Mouse (Mus musculus) splenic B cell, adult 2 months (primary cell): ENCODE data around the gene Mto1.
"Not testable (repeated sequence)": the region's sequence is repeated elsewhere in the genome, so short reads cannot be mapped to it uniquely, and the experiment has no call there.

Source experiments
- DNase-seq: peaks from one replicate; pipeline ENCODE4 v3.0.0-alpha.2; 2011; ENCODE audit warnings: low read depth, low spot score
- H3K27me3 ChIP-seq: 2 replicates; pipeline ENCODE4 v1.6.1; 2012; ENCODE audit warnings: mild to moderate bottlenecking, low read length, moderate library complexity, mixed read lengths; ENCODE audit not compliant: control insufficient read depth, poor library complexity, insufficient read depth, severe bottlenecking
- H3K36me3 ChIP-seq: 2 replicates; pipeline ENCODE4 v1.6.1; 2012; ENCODE audit warnings: mild to moderate bottlenecking, low read length, moderate library complexity, mixed read lengths; ENCODE audit not compliant: control insufficient read depth, poor library complexity, insufficient read depth, severe bottlenecking

The Mto1 gene

GRCm38 (mm10) chr9:78457026-78457425, 9.0 kb downstream of the Mto1 start:
- H3K36me3 ChIP-seq = peaks cover 18% of the 10 kb centered on the region
- DNase-seq = no peak
- no peaks in the 10 kb centered on the region for H3K27me3 ChIP-seq

- DNase-seq = no peak
- Histone ChIP-seq H3K27me3 (no peaks in the 10 kb centered on the region), H3K36me3 (peaks cover 19% of the 10 kb centered on the region)
Measured at GRCm38 (mm10) chr9:78463337-78463736, 15.3 kb downstream of the Mto1 start.

- Histone ChIP-seq H3K27me3 (no peaks in the 10 kb centered on the region), H3K36me3 (peaks cover 22% of the 10 kb centered on the region)
- DNase-seq = no peak
Measured at GRCm38 (mm10) chr9:78465725-78466124, 17.7 kb downstream of the Mto1 start.

DNA sequence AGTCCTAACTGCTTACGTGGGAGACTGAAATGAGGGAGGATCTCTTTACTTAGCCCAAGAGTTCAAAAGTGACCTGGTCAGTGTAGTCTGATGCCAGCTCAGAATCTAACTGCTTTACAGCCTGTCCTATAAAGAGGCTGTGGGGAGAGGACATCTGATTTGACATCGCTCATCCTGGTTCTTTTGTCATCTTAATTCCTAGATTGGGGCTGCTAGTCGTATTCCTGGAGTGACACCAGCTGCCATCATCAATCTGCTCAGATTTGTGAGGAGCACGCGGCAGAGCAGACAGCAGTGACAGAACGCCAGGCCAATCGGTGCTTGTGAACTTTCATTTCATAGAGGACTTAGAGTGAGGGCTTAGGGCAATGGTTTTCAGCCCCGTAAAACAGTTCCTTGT, 25.6 kb downstream of the Mto1 start:
- H3K36me3 ChIP-seq = peaks cover 18% of the 10 kb centered on the region
- H3K27me3 ChIP-seq = no peaks in the 10 kb centered on the region
- DNase-seq = no peak

DNA sequence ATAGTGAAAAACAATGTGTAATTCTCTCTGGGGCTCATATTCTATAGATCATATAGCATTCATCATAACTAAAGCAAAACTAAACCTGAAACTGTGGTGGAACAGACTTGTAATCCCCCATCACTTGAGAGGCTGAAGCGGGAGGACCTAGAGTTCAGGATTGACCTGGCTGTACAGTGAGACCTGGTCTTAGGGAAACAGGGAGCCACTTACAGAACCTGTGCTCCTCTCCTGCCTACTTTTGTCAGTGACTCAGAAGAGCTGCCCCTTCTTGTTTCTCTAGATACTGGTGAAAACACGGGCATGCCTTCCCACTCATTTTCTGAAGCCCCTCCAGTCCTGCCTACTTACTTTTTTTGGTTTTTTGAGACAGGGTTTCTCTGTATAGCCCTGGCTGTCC, 26.3 kb downstream of the Mto1 start:
- no peak for DNase-seq
- H3K27me3 ChIP-seq = no peaks in the 10 kb centered on the region
- H3K36me3 ChIP-seq = peaks cover 15% of the 10 kb centered on the region

GRCm38 (mm10) chr9:78474771-78475382, 26.9 kb downstream of the Mto1 start:
- Histone ChIP-seq H3K27me3 (no peaks in the 10 kb centered on the region), H3K36me3 (peaks cover 17% of the 10 kb centered on the region)
- no peak for DNase-seq

DNA sequence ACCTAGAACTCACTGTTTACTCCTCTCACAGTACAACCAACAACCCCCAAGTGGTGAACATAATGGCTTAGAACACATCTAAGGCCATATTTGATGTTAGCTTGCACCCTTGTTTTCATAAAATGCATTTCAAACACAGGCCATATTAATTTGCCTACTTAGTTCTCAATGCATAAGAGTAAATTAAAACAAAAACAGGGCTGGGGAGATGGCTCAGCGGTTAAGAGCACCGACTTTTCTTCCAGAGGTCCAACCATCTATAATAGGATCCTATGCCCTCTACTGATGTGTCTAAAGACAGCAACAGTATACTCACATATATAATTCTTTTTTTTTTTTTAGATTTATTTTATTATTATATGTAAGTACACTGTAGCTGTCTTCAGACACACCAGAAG, 27.4 kb downstream of the Mto1 start:
- no peak for DNase-seq
- no peaks in the 10 kb centered on the region for H3K27me3 ChIP-seq
- peaks cover 18% of the 10 kb centered on the region for H3K36me3 ChIP-seq

DNA sequence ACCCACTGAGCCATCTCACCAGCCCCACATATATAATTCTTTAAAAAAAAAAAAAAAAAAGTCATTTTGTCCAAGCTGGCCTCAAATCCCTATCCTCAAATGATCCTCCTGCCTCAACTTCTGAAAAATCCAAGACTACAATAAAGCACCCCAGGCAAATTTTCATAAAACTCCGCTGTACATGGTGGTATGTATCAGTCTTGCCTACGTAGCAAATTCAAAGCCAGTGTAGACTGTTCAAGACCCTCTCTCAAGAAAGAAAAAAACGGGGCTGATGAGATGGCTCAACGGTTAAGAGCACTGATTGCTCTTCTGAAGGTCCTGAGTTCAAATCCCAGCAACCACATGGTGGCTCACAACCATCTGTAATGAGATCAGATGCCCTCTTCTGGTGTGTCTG, 27.9 kb downstream of the Mto1 start:
- DNase-seq = no peak
- no peaks in the 10 kb centered on the region for H3K27me3 ChIP-seq
- peaks cover 18% of the 10 kb centered on the region for H3K36me3 ChIP-seq

DNA sequence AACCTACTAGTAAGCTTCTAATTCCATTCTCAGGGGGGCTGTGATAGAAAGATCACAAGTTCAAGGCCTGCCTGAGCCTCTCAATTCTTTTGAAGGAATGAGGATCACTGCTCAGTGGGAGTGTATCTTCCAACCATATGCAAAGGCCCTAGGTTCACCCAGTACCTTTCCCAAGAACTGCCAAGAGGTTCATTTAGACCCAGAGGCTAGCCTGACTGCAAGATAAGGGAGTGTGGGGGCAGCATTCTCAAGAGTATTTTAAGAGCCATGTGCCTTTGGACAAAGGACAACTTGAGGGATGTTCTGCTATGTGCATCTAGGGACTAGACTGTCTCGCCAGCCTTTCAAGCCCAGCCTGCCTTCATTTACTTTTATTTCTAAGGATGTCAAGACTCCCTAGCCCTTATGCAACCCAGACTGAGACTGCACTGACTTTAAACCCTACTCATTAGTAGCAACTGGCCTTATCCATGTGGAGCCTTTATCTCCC, 28.6 kb downstream of the Mto1 start:
- H3K27me3 ChIP-seq = no peaks in the 10 kb centered on the region
- DNase-seq = no peak

GRCm38 (mm10) chr9:78477021-78477551, 29.1 kb downstream of the Mto1 start:
- Histone ChIP-seq H3K36me3 (peaks cover 18% of the 10 kb centered on the region), H3K27me3 (no peaks in the 10 kb centered on the region)
- peak; percentile 72 for DNase-seq

More for the DNA sequence above, 28.6 kb downstream of the Mto1 start:
- peaks cover 18% of the 10 kb centered on the region for H3K36me3 ChIP-seq

DNA sequence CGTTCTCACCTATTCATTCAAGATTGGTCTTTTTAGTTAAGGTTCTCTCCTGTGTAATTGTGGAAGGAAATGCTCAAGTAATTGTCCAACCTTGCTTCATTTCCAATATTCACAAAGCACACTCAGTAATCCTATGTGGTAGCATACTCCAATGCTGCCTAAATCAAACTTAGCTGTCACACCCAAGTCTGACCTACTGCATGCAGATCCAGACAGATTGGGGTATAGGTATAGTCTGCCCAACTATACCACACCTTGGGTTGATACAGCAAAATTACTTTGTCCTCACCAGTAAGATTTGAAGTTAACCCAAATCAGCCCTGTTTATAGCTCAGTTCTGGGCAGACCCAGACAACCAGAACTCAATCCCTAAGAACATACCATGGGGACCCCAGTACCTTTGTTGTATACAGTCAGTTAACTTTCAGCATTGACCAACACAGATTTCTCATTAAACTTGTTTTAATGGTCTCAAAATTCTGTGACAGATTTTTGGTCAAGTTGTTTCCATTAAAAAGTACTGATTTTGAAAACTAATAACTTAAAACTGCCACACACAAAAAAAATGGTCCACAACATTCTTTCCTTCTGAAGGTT, 30.1 kb downstream of the Mto1 start:
- H3K27me3 ChIP-seq, DNase-seq: not testable (repeated sequence)
- H3K36me3 ChIP-seq = peaks cover 16% of the 10 kb centered on the region

DNA sequence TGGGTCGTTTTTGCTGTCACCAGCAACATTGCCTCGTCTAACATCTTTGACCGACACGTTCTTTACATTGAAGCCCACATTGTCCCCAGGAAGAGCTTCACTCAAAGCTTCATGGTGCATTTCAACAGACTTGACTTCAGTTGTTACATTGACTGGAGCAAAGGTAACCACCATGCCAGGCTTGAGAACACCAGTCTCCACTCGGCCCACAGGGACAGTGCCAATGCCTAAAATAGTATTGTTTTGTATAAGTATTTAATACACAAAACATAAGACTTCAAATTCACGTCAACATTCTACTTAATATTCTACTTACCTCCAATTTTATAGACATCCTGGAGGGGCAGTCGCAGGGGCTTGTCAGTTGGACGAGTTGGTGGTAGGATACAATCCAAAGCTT, 31.3 kb downstream of the Mto1 start:
- not testable (repeated sequence) for H3K27me3 ChIP-seq, DNase-seq
- H3K36me3 ChIP-seq = peaks cover 16% of the 10 kb centered on the region

GRCm38 (mm10) chr9:78480227-78480626, 32.2 kb downstream of the Mto1 start:
- not testable (repeated sequence) for DNase-seq, H3K27me3 ChIP-seq
- H3K36me3 ChIP-seq = peaks cover 16% of the 10 kb centered on the region

DNA sequence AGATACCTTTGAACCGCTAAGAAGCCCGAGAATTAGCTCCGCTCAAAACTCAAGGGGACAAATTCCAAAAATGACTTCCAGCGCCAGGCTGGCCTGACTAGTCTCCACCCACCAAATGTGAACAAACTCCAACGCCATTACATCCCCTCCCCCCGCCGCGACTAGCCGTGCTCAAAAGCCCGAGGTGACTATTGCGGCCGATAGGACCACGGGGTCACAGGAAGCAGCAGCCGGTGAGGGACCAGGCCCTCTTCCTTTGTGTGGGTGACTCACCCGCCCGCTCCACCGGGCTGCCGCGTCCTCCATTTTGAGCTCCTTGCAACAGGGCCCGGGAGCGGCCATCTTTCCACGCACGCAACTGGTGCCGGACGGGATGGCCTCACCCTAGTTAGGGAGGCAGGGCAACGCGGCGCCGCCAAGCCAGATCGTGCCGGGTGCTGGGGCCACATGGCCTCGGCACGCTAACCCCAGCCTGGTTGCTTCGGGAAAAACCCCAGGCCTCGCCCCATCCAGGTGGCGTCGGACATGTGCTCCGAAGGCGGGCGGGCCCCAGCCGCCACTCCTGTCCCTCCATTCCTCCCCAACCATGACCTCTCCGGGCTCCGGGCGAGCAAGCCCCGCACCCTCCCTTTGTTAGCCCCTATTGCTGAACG, 32.8 kb downstream of the Mto1 start:
- no peaks in the 10 kb centered on the region for H3K27me3 ChIP-seq
- peak; percentile 86 for DNase-seq
- H3K36me3 ChIP-seq = peaks cover 15% of the 10 kb centered on the region
